Mouse (Mus musculus): ENCODE data around the gene Tpbgl.

Tpbgl gene

DNA sequence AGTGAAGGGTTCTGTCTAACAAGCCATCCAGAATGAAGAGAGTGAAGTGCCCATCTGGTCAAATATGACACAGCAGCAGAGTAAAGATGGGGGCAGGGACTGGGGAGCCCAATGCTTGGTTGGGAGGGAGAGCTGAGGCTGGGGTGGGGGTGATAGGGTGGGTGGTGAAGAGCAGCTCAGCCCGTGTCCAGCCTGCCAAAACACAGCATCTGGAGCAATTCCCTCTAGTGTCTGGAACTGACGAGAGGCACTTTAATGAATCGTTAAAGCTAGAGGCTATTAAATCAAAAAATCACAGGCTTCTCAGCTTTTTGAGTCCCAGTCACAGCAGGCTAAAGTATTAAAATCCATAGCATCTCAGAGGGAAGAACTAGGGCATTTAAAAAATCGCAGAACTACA lies 22.7 kb upstream of the Tpbgl start:
- in situ Hi-C loops (cut with MboI; ENCODE audit: low pct_unique_long_range_greater_than_20kb in 1 of 2, low sequenced_read_pairs in 2 of 2, unreplicated experiment in 1 of 2): no loop called here

DNA sequence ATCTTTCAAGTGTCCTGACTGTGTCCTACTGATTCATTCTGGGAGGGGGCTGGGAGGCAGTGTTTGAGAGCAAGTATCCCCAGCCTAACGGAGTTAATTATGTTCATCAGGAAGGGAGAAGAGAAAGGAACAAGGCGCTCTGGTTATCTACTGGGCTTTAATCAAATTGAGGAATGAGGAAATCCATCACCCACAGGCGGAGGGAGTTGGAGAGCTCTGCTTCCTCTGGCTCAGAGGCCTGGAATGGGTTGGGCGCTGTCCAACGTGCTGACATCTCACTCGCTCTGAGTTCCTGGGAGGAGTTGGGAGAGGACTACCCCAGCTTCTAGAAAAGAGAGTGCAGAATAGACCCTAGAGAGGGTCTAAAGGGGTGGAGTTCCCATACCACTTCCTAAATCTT lies 21.7 kb upstream of the Tpbgl start:
- in situ Hi-C loops (cut with MboI; ENCODE audit: low pct_unique_long_range_greater_than_20kb in 1 of 2, low sequenced_read_pairs in 2 of 2, unreplicated experiment in 1 of 2): no loop called here

DNA sequence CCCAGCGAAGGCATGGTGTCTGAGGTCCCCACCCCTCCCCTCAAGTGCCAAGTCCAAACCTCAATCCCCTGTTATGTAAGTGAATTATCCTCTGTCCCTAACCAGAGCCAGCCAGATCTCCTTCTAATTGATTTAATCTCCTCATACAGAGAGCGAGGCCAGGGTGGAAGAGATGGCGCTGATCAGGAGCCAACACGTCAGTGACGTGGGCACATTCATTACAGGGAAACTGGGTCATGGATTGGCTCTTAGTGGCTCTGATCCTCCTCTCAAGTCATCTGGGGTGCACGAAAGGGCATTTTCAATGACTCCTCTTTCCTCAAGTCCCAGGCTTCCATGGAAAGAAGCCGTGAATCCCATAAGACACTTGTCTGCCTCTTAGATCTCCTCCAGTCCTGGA lies 17.8 kb upstream of the Tpbgl start:
- in situ Hi-C loops (cut with MboI; ENCODE audit: low pct_unique_long_range_greater_than_20kb in 1 of 2, low sequenced_read_pairs in 2 of 2, unreplicated experiment in 1 of 2): no loop called here

DNA sequence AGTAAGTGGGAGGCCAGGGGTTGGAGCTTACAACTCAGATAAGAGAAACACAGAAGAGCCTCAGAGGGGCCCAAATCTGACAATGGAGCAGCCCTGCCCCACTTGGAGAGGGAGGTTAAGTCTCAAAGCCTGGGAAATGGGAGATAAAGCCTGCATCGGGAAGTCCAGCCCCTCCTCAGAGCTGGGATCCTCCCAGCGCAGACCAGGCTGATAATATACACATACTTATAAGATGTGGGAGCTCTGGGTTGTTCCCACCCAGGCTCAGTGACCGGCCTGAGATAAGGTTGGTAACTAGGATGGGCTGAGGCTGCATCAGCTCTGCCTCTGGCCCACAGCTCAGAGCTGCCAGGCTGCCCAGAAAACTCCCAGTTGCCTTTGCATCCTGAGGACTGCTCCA lies 15.2 kb upstream of the Tpbgl start:
- in situ Hi-C loops (cut with MboI; ENCODE audit: low pct_unique_long_range_greater_than_20kb in 1 of 2, low sequenced_read_pairs in 2 of 2, unreplicated experiment in 1 of 2): no loop called here

DNA sequence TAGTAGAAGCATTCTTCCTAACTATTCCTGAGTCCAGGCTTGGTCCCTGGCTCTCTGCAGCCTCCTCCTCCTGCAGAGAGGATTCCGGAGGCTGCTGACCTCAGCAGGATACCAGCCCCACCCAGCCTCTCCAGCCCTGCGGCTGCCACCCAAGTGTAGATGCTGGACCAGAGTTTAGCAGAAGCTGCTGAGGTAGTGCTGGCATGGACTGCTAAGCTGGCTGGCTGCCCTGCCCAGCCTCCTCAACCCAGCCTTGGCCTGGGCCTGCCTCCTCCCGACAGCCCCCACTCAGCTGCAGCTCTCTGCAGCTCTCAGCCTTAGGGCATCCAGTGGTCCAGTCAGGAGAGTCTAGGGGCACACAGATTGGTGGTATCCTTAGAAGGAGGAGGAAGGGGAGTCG lies 14.3 kb upstream of the Tpbgl start:
- in situ Hi-C loops (cut with MboI; ENCODE audit: low pct_unique_long_range_greater_than_20kb in 1 of 2, low sequenced_read_pairs in 2 of 2, unreplicated experiment in 1 of 2): no loop called here

DNA sequence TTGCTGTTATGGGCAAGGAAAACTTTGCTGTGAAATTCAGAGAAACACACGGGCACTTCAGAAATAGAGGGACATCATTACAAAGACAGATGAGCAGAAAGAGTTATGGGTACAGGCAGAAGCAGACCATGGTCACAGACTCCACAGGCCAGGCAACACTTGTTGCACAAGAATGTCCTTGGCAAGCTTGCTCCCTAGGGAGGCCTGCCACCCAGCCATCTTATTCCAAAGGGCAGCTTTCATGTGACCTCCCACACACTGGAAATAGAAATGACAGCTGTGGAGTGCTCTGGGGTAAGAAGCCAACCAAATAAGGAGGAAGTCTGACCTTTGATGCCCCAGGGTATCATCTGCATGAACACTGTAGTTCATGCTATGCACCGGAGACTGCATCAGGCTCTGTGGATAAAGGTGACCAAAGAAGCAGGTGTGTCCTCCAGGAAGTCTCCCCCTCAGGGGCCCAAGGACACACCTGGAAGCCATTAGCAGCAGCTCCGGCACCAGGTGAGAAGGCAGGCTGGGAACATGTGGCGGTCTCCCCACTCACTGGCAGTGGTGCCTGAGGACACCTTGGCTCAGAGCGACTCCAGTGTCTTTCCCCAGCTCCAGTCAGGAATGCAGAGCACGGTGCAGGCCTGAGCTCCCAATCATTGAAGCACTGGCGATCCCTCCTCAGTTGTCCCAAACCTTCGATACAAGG lies 7.2 kb upstream of the Tpbgl start:
- in situ Hi-C loops (cut with MboI; ENCODE audit: low pct_unique_long_range_greater_than_20kb in 1 of 2, low sequenced_read_pairs in 2 of 2, unreplicated experiment in 1 of 2): loop anchor here in 1 of 2 experiments (5.0 kb wide), 1 partner anchor 158 kb away; no protein-coding TSS in a partner anchor

DNA sequence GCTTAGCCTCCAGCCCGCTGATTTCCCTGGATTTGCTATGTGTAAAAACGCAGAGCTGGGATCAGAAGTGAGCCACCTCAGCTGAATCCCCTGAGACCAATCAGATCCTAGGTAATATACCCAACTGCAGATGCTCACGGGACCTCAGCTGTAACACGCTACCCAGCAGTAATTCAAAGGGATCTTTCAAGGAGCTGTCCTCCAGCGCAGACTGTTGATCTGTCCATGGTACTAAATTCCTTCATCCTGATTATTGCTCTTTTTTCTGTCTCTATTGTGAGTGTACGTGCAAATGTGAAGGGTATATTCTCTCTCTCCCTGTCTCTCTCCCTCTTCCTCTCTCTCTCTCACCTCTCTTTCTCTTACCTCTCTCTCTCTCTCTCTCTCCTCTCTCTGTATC lies 5.4 kb upstream of the Tpbgl start:
- in situ Hi-C loops (cut with MboI; ENCODE audit: low pct_unique_long_range_greater_than_20kb in 1 of 2, low sequenced_read_pairs in 2 of 2, unreplicated experiment in 1 of 2): loop anchor here in 1 of 2 experiments (5.0 kb wide), 1 partner anchor 160 kb away; no protein-coding TSS in a partner anchor

DNA sequence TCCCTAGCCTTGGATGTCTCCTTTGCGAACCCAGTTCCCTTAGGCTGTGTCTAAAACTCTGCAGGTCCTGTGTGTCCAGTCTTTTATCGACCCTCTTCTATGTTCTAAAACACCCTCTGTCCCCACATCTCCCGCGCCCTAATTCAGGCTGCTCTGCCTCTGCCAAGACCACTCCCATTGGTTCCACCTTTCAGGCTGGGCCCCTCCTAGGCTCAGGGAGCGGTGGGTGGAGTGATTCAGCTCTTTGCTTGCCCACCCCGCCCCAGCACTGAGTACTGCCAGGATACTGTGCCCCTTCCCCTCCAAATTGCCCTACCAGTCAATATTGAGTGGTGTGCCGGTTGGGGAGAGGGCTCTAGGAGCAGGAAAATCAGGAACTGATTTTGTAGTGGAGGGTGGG lies 463 bp upstream of the Tpbgl start:
- in situ Hi-C loops (cut with MboI; ENCODE audit: low pct_unique_long_range_greater_than_20kb in 1 of 2, low sequenced_read_pairs in 2 of 2, unreplicated experiment in 1 of 2): loop anchor here in 1 of 2 experiments (10.0 kb wide), 1 partner anchor 247 kb away; no protein-coding TSS in a partner anchor

DNA sequence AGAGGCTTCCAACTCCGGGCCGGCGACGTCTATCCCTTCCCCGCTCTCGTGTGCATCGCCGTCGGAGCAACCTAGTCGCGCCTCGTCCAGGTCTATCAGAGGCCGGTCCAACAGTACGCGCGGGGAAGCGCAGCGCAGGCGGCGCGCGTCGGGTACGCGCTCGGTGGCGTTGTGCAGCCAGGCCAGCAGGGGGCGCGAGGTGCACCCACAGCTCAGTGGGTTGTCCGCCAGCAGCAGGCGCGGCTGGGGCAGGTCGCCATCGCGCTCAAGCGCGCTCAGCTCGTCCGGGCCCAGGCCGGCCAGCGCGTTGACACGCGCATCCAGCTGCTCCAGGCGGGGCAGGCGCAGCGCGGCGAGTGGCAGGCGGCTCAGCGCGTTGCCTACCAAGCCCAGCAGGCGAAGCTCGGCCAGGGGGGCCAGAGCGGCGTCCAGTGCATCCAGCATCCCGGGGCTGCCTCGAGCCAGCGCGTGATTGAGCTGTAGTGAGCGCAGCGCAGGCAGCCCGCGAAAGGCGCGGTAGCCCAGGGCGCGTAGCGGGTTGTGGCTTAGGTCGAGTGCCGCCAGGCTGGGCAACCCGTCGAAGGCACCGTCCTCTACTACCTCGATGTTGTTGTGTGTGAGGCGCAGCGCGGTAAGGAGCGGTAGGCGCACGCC lies 1.1 kb downstream of the Tpbgl start:
- in situ Hi-C loops (cut with MboI; ENCODE audit: low pct_unique_long_range_greater_than_20kb in 1 of 2, low sequenced_read_pairs in 2 of 2, unreplicated experiment in 1 of 2): loop anchor here in 1 of 2 experiments (10.0 kb wide), 1 partner anchor 249 kb away; no protein-coding TSS in a partner anchor

DNA sequence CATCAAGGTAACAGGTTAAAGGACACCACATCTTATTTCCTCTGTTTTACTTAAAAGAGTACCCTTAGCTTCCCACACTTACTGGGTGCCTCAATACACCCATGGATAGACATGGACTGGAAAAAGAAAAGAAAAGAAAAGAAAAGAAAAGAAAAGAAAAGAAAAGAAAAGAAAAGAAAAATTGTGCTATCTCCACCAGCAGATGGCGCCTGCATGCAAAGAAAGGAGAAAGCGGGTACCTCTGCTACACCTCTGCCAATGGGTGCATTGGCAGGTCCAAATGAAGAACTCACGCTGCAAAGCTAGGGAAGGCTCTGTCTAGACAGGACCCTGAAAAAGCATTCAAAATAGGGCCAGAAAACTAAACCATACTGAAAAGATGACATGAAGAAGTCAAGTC lies 8.0 kb downstream of the Tpbgl start:
- in situ Hi-C loops (cut with MboI; ENCODE audit: low pct_unique_long_range_greater_than_20kb in 1 of 2, low sequenced_read_pairs in 2 of 2, unreplicated experiment in 1 of 2): loop anchor here in 1 of 2 experiments (10.0 kb wide), 1 partner anchor 176 kb away; no protein-coding TSS in a partner anchor

DNA sequence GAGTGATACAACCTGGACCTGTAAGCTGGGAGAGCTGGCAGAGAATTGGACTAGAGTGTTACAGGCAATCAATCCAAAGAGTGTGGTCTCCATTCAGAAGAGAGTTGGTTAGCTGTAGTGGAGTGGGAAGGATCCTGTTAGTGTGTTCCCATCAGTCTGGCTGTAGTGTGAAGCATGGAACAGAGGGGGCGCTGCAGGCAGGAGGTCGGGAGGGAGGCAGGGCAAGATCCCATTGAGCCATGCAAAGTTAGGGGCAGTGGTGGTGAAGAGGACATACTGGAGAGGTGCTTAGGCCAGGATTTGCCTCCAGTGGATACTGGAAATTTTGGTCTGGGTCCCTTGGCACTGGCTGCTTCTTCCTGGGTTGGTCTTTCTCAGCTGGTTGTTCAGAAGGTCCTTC lies 8.6 kb downstream of the Tpbgl start:
- in situ Hi-C loops (cut with MboI; ENCODE audit: low pct_unique_long_range_greater_than_20kb in 1 of 2, low sequenced_read_pairs in 2 of 2, unreplicated experiment in 1 of 2): loop anchor here in 1 of 2 experiments (10.0 kb wide), 1 partner anchor 177 kb away; no protein-coding TSS in a partner anchor

DNA sequence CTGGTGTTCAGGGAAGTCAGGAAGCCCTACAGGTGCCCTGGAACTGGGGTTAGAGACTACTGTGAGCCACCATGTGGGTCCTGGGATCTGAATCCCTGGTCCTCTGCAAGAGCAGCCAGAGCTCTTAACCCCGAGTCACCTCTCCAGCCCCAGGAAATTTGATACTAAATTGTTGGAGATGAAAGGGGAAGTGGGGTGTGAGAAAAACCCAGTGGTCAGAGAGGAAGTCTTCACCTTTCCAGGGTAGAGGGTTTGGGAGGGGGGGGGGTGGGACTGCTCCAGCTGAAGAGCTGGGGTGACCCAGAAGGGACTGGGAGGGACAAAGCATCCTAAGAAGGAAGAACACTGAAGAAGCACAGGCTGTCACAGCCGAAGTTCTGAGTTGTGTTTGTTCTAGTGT lies 19.3 kb downstream of the Tpbgl start:
- in situ Hi-C loops (cut with MboI; ENCODE audit: low pct_unique_long_range_greater_than_20kb in 1 of 2, low sequenced_read_pairs in 2 of 2, unreplicated experiment in 1 of 2): no loop called here

DNA sequence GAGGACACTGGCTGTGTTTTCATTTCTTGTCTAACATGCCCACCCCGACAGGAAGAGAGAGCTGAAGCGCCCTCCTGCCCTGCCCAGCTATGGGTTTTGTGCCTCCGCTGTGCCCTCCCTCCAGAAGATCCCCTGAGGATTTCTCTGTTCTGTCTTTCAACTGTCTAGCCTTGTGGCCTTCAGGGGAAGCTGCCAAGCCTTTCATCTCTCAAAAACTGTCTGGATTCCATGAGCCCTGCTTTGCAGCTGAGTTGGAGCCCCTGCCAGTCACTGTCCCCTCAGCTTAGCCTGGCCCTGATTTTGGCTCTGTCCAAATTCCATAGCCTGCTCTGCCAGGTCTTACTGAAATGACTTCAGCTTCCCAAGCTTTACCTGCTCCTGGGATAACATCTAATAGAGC lies 20.1 kb downstream of the Tpbgl start:
- in situ Hi-C loops (cut with MboI; ENCODE audit: low pct_unique_long_range_greater_than_20kb in 1 of 2, low sequenced_read_pairs in 2 of 2, unreplicated experiment in 1 of 2): no loop called here

DNA sequence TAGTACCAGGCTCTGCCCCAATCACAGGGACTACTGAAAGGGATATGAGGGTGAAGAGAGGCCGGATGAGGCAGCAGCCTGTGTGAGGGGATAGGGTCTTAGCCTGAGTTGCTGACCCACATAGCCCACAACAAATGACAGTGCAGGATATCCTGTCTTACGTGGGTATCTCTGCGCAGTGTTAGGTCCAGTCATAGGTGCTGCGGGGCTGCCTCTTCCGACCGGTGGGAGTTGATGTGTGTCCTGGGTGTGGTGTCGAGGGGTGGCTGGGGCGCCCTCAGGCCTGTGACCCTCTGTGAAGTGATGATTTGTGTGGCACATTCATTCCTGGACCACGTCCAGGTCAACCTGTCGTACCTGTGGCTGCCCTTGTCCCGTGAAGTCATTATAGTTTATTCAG lies 20.6 kb downstream of the Tpbgl start:
- in situ Hi-C loops (cut with MboI; ENCODE audit: low pct_unique_long_range_greater_than_20kb in 1 of 2, low sequenced_read_pairs in 2 of 2, unreplicated experiment in 1 of 2): no loop called here

DNA sequence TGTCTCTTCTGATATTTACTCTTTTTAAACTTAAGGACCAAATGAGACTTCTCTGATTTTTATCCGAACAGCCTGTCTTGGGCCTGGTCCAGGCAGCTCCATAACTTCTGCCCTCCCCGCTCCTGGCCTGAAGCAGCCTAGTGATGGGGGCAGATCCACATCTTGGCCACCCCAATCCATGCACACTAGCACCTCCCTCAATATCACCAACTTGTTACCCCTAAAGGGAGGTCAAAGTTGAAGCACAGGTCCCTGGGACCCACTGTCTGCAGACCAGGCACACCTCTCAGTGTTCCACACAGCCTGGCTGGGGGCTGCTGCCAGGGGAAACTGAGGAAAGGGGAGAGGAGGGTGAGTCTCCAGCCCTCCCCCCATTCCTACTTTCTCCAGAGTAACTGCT lies 21.8 kb downstream of the Tpbgl start:
- in situ Hi-C loops (cut with MboI; ENCODE audit: low pct_unique_long_range_greater_than_20kb in 1 of 2, low sequenced_read_pairs in 2 of 2, unreplicated experiment in 1 of 2): no loop called here

DNA sequence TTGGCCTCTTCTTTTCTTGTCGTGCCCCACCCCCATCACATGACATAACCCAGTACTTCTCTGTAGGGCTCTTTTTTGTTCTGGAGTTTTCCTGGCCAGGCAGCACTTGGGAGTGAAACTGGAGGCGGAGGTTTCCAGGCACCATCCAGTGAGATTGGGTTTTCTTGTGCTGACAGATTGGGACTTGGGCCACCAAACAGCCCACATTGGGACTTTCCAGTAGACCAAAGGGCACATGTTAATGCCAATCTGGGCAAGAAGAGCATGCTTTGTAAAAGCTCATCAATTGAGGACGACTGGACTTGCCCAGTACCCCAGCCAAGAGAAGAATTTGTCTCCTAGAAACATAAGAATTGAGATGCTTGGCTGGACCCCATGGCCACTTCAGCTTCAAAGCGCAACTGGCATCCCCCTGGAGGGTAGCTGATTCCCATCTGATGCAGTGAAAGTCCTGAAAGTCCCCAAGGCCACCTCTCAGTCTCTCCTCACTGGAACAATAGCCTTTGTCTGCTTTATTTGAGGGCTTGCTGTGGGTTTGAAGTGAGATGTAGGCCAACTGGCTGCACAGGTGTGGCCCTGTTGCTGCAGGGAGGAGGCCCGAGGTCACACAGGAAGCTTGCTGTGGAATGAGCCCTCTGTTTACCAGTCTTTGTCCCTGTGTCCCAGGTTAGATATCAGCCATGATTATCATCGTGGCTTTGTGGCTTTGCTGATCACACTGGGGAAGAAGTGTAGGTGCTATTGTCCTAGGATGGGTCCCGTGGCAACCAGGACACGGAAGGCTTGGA lies 22.8 kb downstream of the Tpbgl start:
- in situ Hi-C loops (cut with MboI; ENCODE audit: low pct_unique_long_range_greater_than_20kb in 1 of 2, low sequenced_read_pairs in 2 of 2, unreplicated experiment in 1 of 2): no loop called here

DNA sequence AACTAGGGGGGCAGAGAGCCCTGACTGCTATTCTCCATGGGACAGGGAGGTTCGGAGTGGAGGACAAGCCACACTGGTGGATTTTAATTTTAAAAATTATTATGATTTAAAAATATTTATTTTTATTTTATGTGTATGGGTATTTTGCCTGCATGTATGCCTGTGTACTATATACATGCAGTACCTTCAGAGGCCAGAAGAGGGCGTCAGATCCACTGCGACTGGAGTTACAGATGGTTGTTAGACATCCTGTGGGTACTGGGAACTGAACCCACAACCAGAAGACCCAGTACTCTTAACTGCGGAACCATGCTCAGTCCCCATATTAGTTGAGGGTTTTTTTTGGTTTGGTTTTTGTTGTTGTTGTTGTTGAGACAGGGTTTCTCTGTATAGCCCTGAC lies 28.2 kb downstream of the Tpbgl start:
- in situ Hi-C loops (cut with MboI; ENCODE audit: low pct_unique_long_range_greater_than_20kb in 1 of 2, low sequenced_read_pairs in 2 of 2, unreplicated experiment in 1 of 2): no loop called here

DNA sequence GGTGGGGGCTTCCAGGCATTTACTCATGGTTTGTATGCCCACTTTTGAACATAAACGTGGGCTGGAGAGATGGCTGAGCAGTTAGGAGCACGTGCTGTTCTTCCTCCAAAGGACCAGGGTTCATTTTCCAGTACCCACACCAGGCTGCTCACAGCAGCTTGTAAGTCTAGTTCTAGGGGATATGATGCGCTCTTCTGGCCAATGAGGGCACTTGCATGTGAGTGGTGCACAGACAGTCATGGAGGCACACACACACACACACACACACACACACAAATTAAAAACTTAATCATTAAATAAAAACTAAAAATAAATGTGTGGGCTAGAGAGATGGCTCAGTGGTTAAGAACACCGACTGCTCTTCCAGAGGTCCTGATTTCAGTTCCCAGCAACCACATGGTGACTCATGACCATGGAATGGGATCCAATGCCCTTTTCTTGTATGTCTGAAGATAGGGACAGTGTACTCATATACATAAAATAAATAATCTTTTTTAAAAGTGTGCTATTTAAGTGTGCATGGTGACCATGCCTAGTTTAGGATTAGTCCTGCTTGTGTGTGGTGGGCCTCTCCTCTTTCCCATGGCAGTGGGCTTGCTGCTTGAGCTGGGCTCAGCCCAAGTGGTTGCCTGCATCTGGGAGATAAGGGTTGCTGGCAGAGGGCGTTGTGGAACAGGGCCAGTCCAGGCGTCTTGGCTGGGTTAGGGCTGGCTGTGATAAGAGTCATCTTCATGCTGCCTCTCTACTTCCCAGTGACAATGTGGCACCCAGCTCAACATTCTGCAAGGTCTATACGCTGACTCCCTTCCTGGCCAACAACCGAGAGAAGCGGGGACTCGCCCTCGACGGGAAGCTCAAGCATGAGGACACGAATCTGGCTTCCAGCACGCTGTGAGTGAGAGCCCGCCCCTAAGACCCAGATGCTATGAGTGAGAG lies 32.8 kb downstream of the Tpbgl start:
- in situ Hi-C loops (cut with MboI; ENCODE audit: low pct_unique_long_range_greater_than_20kb in 1 of 2, low sequenced_read_pairs in 2 of 2, unreplicated experiment in 1 of 2): loop anchor here in 1 of 2 experiments (5.0 kb wide), 1 partner anchor 97 kb away; no protein-coding TSS in a partner anchor
